Mouse (Mus musculus): ENCODE measurements around the gene Hpcal4.

The Hpcal4 gene

GRCm38 (mm10) chr4:123200771-123201185 lies 17.8 kb downstream of the Hpcal4 start:
- in situ Hi-C loops (cut with MboI; ENCODE audit: unreplicated experiment in 2 of 2) = loop anchor here (10.0 kb wide), 2 partner anchors 54 to 1966 kb away; no protein-coding TSS in a partner anchor

DNA sequence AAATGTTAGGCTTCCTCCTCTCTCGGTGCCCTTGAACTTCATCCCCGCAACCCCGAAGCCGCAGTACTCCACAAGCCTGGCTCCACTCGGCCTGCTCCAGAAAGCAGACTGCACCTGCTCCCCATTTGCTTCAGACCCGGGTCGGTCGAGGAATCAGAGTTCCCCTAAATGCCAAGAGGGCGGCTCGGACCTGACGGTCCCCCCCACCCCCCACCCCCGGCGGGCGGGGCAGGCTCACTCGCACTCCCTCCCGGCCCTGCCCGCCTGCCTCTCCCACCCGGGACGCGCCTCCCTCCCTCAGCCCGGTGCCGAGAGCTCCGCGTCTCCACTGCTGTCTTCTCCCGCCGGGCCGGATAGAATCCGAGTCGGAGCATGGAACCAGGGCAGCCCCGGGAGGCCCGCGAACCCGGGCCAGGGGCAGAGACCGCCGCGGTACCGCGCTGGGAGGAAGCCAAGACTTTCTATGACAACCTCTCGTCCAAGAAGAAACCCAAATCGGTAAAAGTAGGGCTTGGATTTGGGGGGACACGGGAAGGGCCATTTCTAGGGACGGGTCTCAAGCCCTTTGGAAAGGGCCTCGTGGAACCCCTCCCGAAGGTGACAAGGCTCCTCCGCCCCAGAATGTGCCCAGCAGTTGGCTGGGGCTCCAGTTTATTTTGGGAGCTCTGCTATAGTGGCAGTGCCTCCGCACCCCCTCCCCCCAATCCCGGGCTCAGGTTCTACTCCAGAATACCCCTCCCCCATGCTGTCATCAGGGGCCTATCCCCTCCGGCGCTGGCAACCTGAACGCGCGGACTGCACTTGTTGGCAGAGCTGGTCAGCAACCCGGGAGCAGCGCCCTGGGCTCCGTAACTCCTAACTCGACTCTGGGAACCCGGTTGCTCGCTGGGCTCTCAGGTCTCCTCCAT lies 18.4 kb downstream of the Hpcal4 start, which contains the start of gene Nt5c1a:
TSS of gene Nt5c1a (plus strand) at position 319 of the 908 bp plus-strand sequence.
- in situ Hi-C loops (cut with MboI; ENCODE audit: unreplicated experiment in 2 of 2) = loop anchor here (10.0 kb wide), 2 partner anchors 53 to 1967 kb away; no protein-coding TSS in a partner anchor

DNA sequence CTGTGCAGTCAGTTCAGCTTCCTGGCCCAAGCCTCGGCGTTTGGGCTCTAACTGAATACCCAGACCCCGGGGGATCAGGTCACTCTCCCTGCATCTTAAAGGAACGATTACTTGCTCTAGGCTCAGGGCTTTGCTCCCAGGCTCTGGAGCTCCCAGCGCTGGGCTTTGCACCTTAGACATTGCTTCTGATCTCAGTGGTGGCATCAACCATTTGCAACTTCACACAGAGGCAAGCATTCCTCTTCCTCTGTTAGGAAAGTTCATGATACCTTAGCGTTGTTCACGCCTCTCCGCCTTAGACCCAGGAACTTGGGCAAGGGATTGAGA lies 19.0 kb downstream of the Hpcal4 start:
- in situ Hi-C loops (cut with MboI; ENCODE audit: unreplicated experiment in 2 of 2) = loop anchor here (10.0 kb wide), 2 partner anchors 53 to 1967 kb away; no protein-coding TSS in a partner anchor

GRCm38 (mm10) chr4:123207337-123207736 lies 24.3 kb downstream of the Hpcal4 start:
- in situ Hi-C loops (cut with MboI; ENCODE audit: unreplicated experiment in 2 of 2) = loop anchor here (10.0 kb wide), 2 partner anchors 47 to 1973 kb away; no protein-coding TSS in a partner anchor

DNA sequence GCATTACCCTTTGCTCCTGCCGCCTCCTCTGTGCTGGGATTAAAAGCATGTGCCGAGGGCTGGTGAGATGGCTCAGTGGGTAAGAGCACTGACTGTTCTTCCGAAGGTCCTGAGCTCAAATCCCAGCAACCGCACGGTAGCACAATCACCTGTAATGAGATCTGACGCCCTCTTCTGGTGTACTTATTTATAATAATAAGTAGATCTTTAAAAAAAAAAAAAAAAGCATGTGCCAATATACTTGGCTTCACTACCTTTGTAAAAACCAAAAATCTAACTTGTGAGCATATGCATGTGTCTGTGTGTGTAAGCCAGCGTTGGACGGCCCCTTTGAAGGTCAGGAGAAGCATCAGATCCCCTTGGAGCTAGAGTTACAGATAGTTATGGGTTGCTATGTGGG lies 28.0 kb downstream of the Hpcal4 start:
- in situ Hi-C loops (cut with MboI; ENCODE audit: unreplicated experiment in 2 of 2) = loop anchor here in 1 of 2 experiments (10.0 kb wide), 1 partner anchor 174 kb away; no protein-coding TSS in a partner anchor

- in situ Hi-C loops (cut with MboI; ENCODE audit: unreplicated experiment in 2 of 2) = loop anchor here in 1 of 2 experiments (10.0 kb wide), 1 partner anchor 173 kb away; no protein-coding TSS in a partner anchor
Measured at GRCm38 (mm10) chr4:123211453-123211852, 28.4 kb downstream of the Hpcal4 start.

DNA sequence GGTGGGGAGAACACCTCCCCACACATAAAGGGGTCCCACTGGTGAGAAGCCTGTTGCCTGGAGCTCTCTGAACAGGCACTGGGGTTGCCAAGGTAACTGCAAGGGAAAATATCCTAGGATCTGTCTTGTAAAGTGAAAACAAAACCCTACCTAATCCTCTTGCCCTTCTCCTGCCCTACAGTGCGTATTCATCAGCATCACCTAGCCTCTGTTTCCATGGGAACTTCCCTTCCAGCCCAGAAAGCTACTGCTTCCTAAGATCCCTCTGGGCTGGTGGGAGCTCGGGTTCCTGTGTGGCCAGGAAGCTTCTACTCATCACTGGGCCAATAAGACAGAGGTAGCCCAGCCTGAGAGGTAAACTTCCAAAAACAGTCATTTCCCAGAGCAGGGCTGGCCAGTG lies 29.3 kb downstream of the Hpcal4 start:
- in situ Hi-C loops (cut with MboI; ENCODE audit: unreplicated experiment in 2 of 2) = loop anchor here in 1 of 2 experiments (10.0 kb wide), 1 partner anchor 172 kb away; no protein-coding TSS in a partner anchor

DNA sequence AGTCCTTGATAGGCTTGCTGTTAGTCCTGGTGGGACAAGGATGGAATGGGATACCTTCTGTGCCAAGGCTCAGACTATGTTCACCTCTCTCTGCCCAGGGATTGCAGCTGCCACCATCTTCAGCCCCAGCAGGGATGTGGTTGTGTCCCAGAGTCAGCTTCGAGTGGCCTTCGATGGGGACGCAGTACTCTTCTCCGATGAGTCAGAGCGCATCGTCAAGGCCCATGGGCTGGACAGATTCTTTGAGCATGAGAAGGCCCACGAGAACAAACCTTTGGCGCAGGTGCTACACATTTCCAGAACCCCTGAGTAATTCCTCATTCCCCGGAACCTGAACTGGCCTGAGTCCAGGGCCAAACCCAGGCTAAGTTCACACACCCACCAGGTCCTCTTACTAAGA lies 30.9 kb downstream of the Hpcal4 start:
- in situ Hi-C loops (cut with MboI; ENCODE audit: unreplicated experiment in 2 of 2) = loop anchor here in 1 of 2 experiments (10.0 kb wide), 1 partner anchor 171 kb away; no protein-coding TSS in a partner anchor

GRCm38 (mm10) chr4:123215367-123215766 lies 32.3 kb downstream of the Hpcal4 start:
- in situ Hi-C loops (cut with MboI; ENCODE audit: unreplicated experiment in 2 of 2) = loop anchor here (5.0 to 10.0 kb wide), 4 partner anchors 42 to 312 kb away; no protein-coding TSS in a partner anchor

- in situ Hi-C loops (cut with MboI; ENCODE audit: unreplicated experiment in 2 of 2) = loop anchor here (5.0 to 10.0 kb wide), 4 partner anchors 41 to 311 kb away; no protein-coding TSS in a partner anchor
Measured at GRCm38 (mm10) chr4:123216782-123217181, 33.8 kb downstream of the Hpcal4 start.

GRCm38 (mm10) chr4:123219720-123220357 lies 36.8 kb downstream of the Hpcal4 start:
- in situ Hi-C loops (cut with MboI; ENCODE audit: unreplicated experiment in 2 of 2) = loop anchor here (5.0 to 10.0 kb wide), 5 partner anchors 37 to 312 kb away; no protein-coding TSS in a partner anchor

GRCm38 (mm10) chr4:123220637-123221036 lies 37.6 kb downstream of the Hpcal4 start:
- in situ Hi-C loops (cut with MboI; ENCODE audit: unreplicated experiment in 2 of 2) = loop anchor here in 1 of 2 experiments (5.0 kb wide), 2 partner anchors 37 to 312 kb away; no protein-coding TSS in a partner anchor

DNA sequence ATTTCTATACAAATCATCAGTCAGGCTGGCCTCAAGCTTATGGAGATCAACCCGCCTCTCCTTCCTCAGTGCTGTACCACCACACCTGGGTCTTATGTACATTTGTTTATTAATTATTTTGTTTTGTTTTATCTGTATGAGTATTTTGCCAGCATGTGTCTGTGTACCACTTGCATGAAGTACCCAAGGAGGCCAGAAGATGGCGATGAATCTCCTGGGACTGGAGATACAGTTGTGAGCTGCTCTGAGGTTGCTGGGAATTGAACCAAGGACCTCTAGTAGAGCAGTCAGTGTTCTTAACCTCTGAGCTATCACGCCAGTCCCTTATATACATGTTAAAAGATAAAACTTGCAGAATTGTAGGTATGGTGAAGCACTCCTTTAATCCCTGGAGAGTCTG lies 40.3 kb downstream of the Hpcal4 start:
- in situ Hi-C loops (cut with MboI; ENCODE audit: unreplicated experiment in 2 of 2) = loop anchor here in 1 of 2 experiments (5.0 kb wide), 2 partner anchors 34 to 309 kb away; no protein-coding TSS in a partner anchor

- in situ Hi-C loops (cut with MboI; ENCODE audit: unreplicated experiment in 2 of 2) = loop anchor here (25.0 kb wide), 3 partner anchors 711 to 1911 kb away; partner anchors contain the start of genes Fhl3 (in 1 of the 2), Sf3a3 (in 1 of the 2) and Zc3h12a (in 1 of the 2)
Measured at GRCm38 (mm10) chr4:123225718-123226403, 42.8 kb downstream of the Hpcal4 start.

DNA sequence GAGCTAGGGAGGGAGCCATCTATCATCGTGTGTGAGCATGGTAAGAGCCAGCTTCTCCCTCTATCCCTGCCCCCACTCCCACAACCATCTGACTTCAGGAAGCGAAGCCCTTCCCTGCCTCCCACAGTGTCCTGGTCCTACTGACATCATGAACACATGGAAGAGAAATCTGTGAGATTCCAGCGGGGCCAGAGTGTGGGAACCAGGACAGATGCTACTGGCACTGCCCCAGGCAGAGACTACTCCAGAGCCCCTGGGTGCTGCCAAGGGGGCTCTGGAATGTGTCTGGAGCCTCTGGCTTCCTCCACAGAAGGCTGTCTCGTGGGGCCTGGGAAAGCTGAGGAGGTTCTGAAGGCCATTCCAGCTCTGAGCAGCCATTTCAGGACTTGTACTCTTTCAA lies 44.7 kb downstream of the Hpcal4 start:
- in situ Hi-C loops (cut with MboI; ENCODE audit: unreplicated experiment in 2 of 2) = loop anchor here (25.0 kb wide), 3 partner anchors 710 to 1910 kb away; partner anchors contain the start of genes Fhl3 (in 1 of the 2), Sf3a3 (in 1 of the 2) and Zc3h12a (in 1 of the 2)

GRCm38 (mm10) chr4:123228270-123228669 lies 45.2 kb downstream of the Hpcal4 start:
- in situ Hi-C loops (cut with MboI; ENCODE audit: unreplicated experiment in 2 of 2) = loop anchor here (25.0 kb wide), 3 partner anchors 709 to 1909 kb away; partner anchors contain the start of genes Fhl3 (in 1 of the 2), Sf3a3 (in 1 of the 2) and Zc3h12a (in 1 of the 2)

DNA sequence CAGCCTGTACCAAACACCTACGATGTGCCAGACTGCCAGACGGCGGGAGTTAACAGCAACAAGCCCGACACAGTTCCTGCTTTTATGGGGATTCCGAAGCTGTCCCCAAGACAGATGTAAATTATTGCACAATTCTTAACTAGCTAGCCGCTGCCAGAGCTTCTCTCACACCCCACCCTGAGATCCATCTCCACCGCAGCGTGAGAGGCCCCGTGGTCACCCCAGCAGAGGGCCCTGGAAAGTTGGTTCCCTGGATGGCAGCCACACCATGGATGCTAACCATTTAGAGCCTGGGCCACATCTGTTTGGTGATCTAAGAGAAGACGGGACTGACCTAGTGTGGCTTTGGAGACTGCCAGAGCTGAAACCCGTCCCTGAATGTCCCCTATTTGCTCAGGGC lies 46.1 kb downstream of the Hpcal4 start:
- in situ Hi-C loops (cut with MboI; ENCODE audit: unreplicated experiment in 2 of 2) = loop anchor here (25.0 kb wide), 3 partner anchors 708 to 1908 kb away; partner anchors contain the start of genes Fhl3 (in 1 of the 2), Sf3a3 (in 1 of the 2) and Zc3h12a (in 1 of the 2)

- in situ Hi-C loops (cut with MboI; ENCODE audit: unreplicated experiment in 2 of 2) = loop anchor here (10.0 to 25.0 kb wide), 5 partner anchors 378 to 1904 kb away; partner anchors contain the start of genes Zc3h12a (in 2 of the 2), Fhl3 (in 1 of the 2) and Sf3a3 (in 1 of the 2)
Measured at GRCm38 (mm10) chr4:123232841-123233240, 49.8 kb downstream of the Hpcal4 start.

- in situ Hi-C loops (cut with MboI; ENCODE audit: unreplicated experiment in 2 of 2) = loop anchor here (10.0 to 25.0 kb wide), 5 partner anchors 379 to 1904 kb away; partner anchors contain the start of genes Zc3h12a (in 2 of the 2), Fhl3 (in 1 of the 2) and Sf3a3 (in 1 of the 2)
Measured at GRCm38 (mm10) chr4:123233492-123234084, 50.6 kb downstream of the Hpcal4 start, which contains the start of gene Heyl. Heyl (plus strand) TSS chr4:123233556.
